Mouse (Mus musculus) embryonic stem cell, embryonic (primary cell): Measurements from ENCODE around the gene Wbp2nl.
"Not testable (repeated sequence)": the region's sequence is repeated elsewhere in the genome, so short reads cannot be mapped to it uniquely, and the experiment has no call there.

Experiments used
- CTCF ChIA-PET, 4 experiments: fragments of 300-600 bp in 2 of 4; fragments of 350-600 bp in 2 of 4; sonication (Branson Sonifier 250); formaldehyde crosslinking; loops; one replicate each; lab custom pipeline; 2022; ENCODE audit warnings: inconsistent platforms in 2 of 4; lab: Charles Lee
- POLR2A ChIA-PET, 4 experiments: fragments of 300-600 bp in 2 of 4; fragments of 350-600 bp in 2 of 4; sonication (Branson Sonifier 250); formaldehyde crosslinking; loops; one replicate each; lab custom pipeline; 2022; ENCODE audit warnings: antibody characterized with exemption in 4 of 4, inconsistent platforms in 1 of 4; lab: Charles Lee

The Wbp2nl gene

GRCm38 (mm10) chr15:82348999-82349341, 50.2 kb downstream of the Wbp2nl start:
- POLR2A ChIA-PET: interaction anchor here in 3 of 4 experiments (0.6 to 6.4 kb wide), 5 partner anchors 10 to 480 kb away, joined by 3 to 34 read pairs (median 9); partner anchors contain the start of genes Naga (in 3 of the 3), Pheta2 (in 3 of the 3) and Smdt1 (in 3 of the 3)
- CTCF ChIA-PET: no interaction called here

GRCm38 (mm10) chr15:82350349-82350748, 51.6 kb downstream of the Wbp2nl start:
- ChIA-PET CTCF (no interaction called here), POLR2A (interaction anchor here in 3 of 4 experiments (0.5 to 6.4 kb wide), 10 partner anchors 8 to 229 kb away, joined by 3 to 34 read pairs (median 3); partner anchors contain the start of genes Naga (in 2 of the 3), Pheta2 (in 2 of the 3) and Smdt1 (in 2 of the 3))

- ChIA-PET CTCF (no interaction called here), POLR2A (interaction anchor here (0.6 to 6.4 kb wide), 6 partner anchors 11 to 700 kb away, joined by 3 to 34 read pairs (median 4); partner anchors contain the start of genes Naga (in 2 of the 4), Pheta2 (in 2 of the 4), Smdt1 (in 2 of the 4) and Wbp2nl (in 1 of the 4))
Observed at GRCm38 (mm10) chr15:82351480-82351879, 52.7 kb downstream of the Wbp2nl start.

GRCm38 (mm10) chr15:82353078-82353744, 54.5 kb downstream of the Wbp2nl start:
- ChIA-PET CTCF (interaction anchor here in 3 of 4 experiments (0.6 to 2.4 kb wide), 16 partner anchors 8 to 682 kb away, joined by 3 to 16 read pairs (median 4); partner anchors contain the start of genes Naga (in 2 of the 3), Pheta2 (in 2 of the 3), Smdt1 (in 2 of the 3) and Wbp2nl (in 1 of the 3)), POLR2A (interaction anchor here in 3 of 4 experiments (0.6 to 3.9 kb wide), 28 partner anchors 7 to 797 kb away, joined by 3 to 43 read pairs (median 4); partner anchors contain the start of genes Naga (in 2 of the 3), Pheta2 (in 2 of the 3), Poldip3 (in 2 of the 3) and Smdt1 (in 2 of the 3))

GRCm38 (mm10) chr15:82353745-82354113, 55.0 kb downstream of the Wbp2nl start:
- POLR2A ChIA-PET: interaction anchor here in 3 of 4 experiments (0.5 to 3.9 kb wide), 32 partner anchors 8 to 796 kb away, joined by 3 to 43 read pairs (median 4); partner anchors contain the start of genes Naga (in 2 of the 3), Pheta2 (in 2 of the 3), Poldip3 (in 2 of the 3) and Smdt1 (in 2 of the 3)
- CTCF ChIA-PET: interaction anchor here (0.6 to 2.4 kb wide), 18 partner anchors 8 to 682 kb away, joined by 3 to 16 read pairs (median 4); partner anchors contain the start of genes Naga (in 2 of the 4), Pheta2 (in 2 of the 4), Smdt1 (in 2 of the 4) and Tcf20 (in 1 of the 4)

- CTCF ChIA-PET: interaction anchor here (0.6 to 2.4 kb wide), 20 partner anchors 9 to 681 kb away, joined by 3 to 16 read pairs (median 4); partner anchors contain the start of genes Naga (in 2 of the 4), Pheta2 (in 2 of the 4), Smdt1 (in 2 of the 4) and Srebf2 (in 1 of the 4)
- POLR2A ChIA-PET: interaction anchor here in 3 of 4 experiments (0.5 to 3.9 kb wide), 40 partner anchors 8 to 1015 kb away, joined by 3 to 43 read pairs (median 4); partner anchors contain the start of genes Naga (in 3 of the 3), Pheta2 (in 3 of the 3), Smdt1 (in 3 of the 3) and Poldip3 (in 2 of the 3)
Observed at GRCm38 (mm10) chr15:82354126-82354945, 55.6 kb downstream of the Wbp2nl start, which contains the start of gene Ndufa6. Gene Ndufa6, minus strand, starts transcription at chr15:82354322.

- ChIA-PET CTCF (interaction anchor here in 2 of 4 experiments (0.6 to 1.0 kb wide), 3 partner anchors 18 to 98 kb away, joined by 3 to 7 read pairs (median 4); no protein-coding TSS in a partner anchor), POLR2A (interaction anchor here in 3 of 4 experiments (0.7 to 3.5 kb wide), 20 partner anchors 8 to 791 kb away, joined by 3 to 20 read pairs (median 4); partner anchors contain the start of genes Naga (in 2 of the 3), Pheta2 (in 2 of the 3), Smdt1 (in 2 of the 3) and Cyp2d22 (in 1 of the 3))
Observed at GRCm38 (mm10) chr15:82358431-82359260, 59.9 kb downstream of the Wbp2nl start.

GRCm38 (mm10) chr15:82361459-82362018, 62.8 kb downstream of the Wbp2nl start:
- POLR2A ChIA-PET: interaction anchor here in 3 of 4 experiments (0.5 to 2.5 kb wide), 21 partner anchors 9 to 788 kb away, joined by 3 to 19 read pairs (median 5); partner anchors contain the start of genes Naga (in 3 of the 3), Pheta2 (in 3 of the 3), Smdt1 (in 3 of the 3) and Cyp2d22 (in 1 of the 3)
- CTCF ChIA-PET: interaction anchor here in 2 of 4 experiments (0.5 to 1.3 kb wide), 7 partner anchors 11 to 953 kb away, joined by 3 to 7 read pairs (median 3); no protein-coding TSS in a partner anchor

GRCm38 (mm10) chr15:82362234-82362633, 63.5 kb downstream of the Wbp2nl start:
- ChIA-PET CTCF (interaction anchor here in 1 of 4 experiments (1.0 to 1.3 kb wide), 2 partner anchors 10 to 737 kb away, joined by 3 to 6 read pairs; no protein-coding TSS in a partner anchor), POLR2A (interaction anchor here in 2 of 4 experiments (0.7 to 2.5 kb wide), 5 partner anchors 11 to 30 kb away, joined by 3 to 19 read pairs (median 11); partner anchors contain the start of genes Cyp2d22 (in 1 of the 2), Naga (in 1 of the 2), Pheta2 (in 1 of the 2) and Smdt1 (in 1 of the 2))

GRCm38 (mm10) chr15:82363801-82364200, 65.0 kb downstream of the Wbp2nl start:
- POLR2A ChIA-PET, CTCF ChIA-PET: not testable (repeated sequence)
